Mouse (Mus musculus) lung, postnatal 0 days (tissue): Measurements from ENCODE around the gene Atp2b2. TPM values are rescaled to one million over a fixed set of nuclear protein-coding genes. Genes with fewer than 3 reads are reported as not detected.

Experiments used
- ATAC-seq: fragments of 200-750 bp; cut with Nextera tagmentation; 2 replicates; pipeline ENCODE4 v1.8.0; 2017; ENCODE audit warnings: moderate library complexity
- DNase-seq: peaks from one replicate; pipeline ENCODE4 v3.0.0-alpha.2; 2016; ENCODE audit warnings: low spot score
- H3K27ac ChIP-seq: fragments of 300-500 bp; sonication (generic); 2 replicates; pipeline ENCODE4 v1.5.1; 2014; ENCODE audit warnings: antibody characterized with exemption, mild to moderate bottlenecking, low read length, mixed read lengths
- H3K27me3 ChIP-seq: fragments of 300-500 bp; sonication (generic); replicated peaks from 2 replicates; pipeline ENCODE4 v1.6.1; 2014; ENCODE audit warnings: low read length, mixed read lengths; ENCODE audit not compliant: insufficient read depth
- H3K36me3 ChIP-seq: fragments of 300-500 bp; sonication (generic); 2 replicates; pipeline ENCODE4 v1.6.1; 2014; ENCODE audit warnings: low read length, mixed read lengths; ENCODE audit not compliant: insufficient read depth
- H3K4me1 ChIP-seq: fragments of 300-500 bp; sonication (generic); 2 replicates; pipeline ENCODE4 v1.6.1; 2014; ENCODE audit warnings: antibody characterized with exemption, low read depth, low read length, mixed read lengths; ENCODE audit not compliant: insufficient read depth
- H3K4me2 ChIP-seq: fragments of 300-500 bp; sonication (generic); replicated peaks from 2 replicates; pipeline ENCODE4 v1.6.1; 2014; ENCODE audit warnings: low read depth, mild to moderate bottlenecking, low read length, moderate library complexity, mixed read lengths
- H3K4me3 ChIP-seq: fragments of 300-500 bp; sonication (generic); 2 replicates; pipeline ENCODE4 v1.5.1; 2014; ENCODE audit warnings: low read depth, low read length
- H3K9ac ChIP-seq: fragments of 300-500 bp; sonication (generic); replicated peaks from 2 replicates; pipeline ENCODE4 v1.6.1; 2014; ENCODE audit warnings: low read depth, mild to moderate bottlenecking
- H3K9me3 ChIP-seq: fragments of 300-500 bp; sonication (generic); 2 replicates; pipeline ENCODE4 v1.6.1; 2016; ENCODE audit warnings: low read length, mixed read lengths
- CTCF ChIP-seq: IDR thresholded peaks from 2 replicates; pipeline ENCODE4 v1.5.1; 2016; ENCODE audit warnings: antibody characterized with exemption, mild to moderate bottlenecking
- EP300 ChIP-seq: IDR thresholded peaks from 2 replicates; pipeline ENCODE4 v1.6.1; 2016; ENCODE audit warnings: antibody characterized with exemption, mild to moderate bottlenecking, control low read depth
- whole genome bisulfite sequencing: fragments of 180-500 bp; shearing (Covaris S2); extraction: QIAGEN DNeasy Blood & Tissue Kit; methylation state at CpG from one replicate; pipeline ENCODE4 v1.1.7; 2014; 5-methylcytosine and 5-hydroxymethylcytosine counted together
- polyA plus RNA-seq: library from polyadenylated mRNA; unstranded; fragments of >200 nt; fragmentation: Nextera tagmentation; extraction: Ambion mirVana; gene quantifications from 2 replicates; pipeline ENCODE4 v1.2.1, GENCODE M21; 2015

The Atp2b2 gene
- polyA plus RNA-seq, 1 experiment from 2014 or later, result 0.63 TPM

DNA sequence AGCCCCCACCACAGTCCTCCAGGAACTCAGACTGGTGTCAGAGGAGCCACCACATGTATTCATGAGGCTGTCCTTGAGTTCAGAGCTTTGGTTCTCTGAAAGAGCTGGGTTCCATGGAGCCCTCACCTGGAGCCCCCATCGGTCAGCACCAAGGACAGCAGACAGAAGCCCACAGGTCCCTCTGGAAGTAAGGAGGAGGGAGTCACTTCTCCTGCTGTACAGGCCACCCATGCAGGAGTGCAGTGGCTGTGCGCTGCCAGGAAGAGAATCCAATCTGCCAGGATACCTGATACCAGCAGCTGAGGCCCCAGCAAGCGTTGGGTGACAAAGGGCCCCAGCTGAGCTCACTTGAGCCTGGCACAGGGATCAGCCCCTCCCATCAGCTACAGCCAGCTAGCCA lies 199.2 kb downstream of the Atp2b2 start:
- Histone ChIP-seq H3K27ac (no peak overlapping the region), H3K4me1 (no peaks in the 10 kb centered on the region), H3K9ac (no peak overlapping the region), H3K27me3 (no peaks in the 10 kb centered on the region), H3K9me3 (no peaks in the 10 kb centered on the region), H3K4me3 (no peak overlapping the region), H3K36me3 (no peaks in the 10 kb centered on the region), H3K4me2 (no peak overlapping the region)
- no peak for TF ChIP-seq CTCF
- ATAC-seq, result no peak
- no peak for DNase-seq
- 14% methylated on average over 3 of the region's 3 CpGs for WGBS

DNA sequence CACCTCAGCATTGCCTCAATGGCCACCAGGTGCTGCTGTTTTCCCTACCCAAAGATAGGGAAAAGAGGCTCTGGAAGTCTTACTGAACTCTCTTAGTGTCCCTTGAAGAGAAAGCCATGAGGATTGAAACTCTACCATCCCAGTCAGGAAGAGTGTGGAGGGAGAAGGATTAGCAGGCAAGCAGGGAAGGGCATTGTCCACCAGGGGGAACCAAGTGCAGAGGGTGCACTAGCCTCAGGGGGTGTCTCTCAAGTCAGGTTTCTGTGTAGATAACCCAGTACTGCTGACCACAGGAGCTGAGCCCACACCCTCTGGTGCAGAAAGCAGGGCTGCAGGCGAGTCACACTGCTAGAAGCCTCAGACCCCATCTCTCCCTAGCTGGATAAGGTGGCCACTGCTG lies 203.9 kb downstream of the Atp2b2 start:
- no peak for ATAC-seq
- no peak overlapping the region for H3K4me2 ChIP-seq
- no peaks in the 10 kb centered on the region for H3K36me3 ChIP-seq
- WGBS, result 24% methylated on average over 1 of the region's 1 CpGs
- no peaks in the 10 kb centered on the region for H3K4me1 ChIP-seq
- no peak overlapping the region for H3K9ac ChIP-seq
- no peaks in the 10 kb centered on the region for H3K27me3 ChIP-seq
- no peak overlapping the region for H3K27ac ChIP-seq
- DNase-seq, result no peak
- no peaks in the 10 kb centered on the region for H3K9me3 ChIP-seq
- no peak overlapping the region for H3K4me3 ChIP-seq
- TF ChIP-seq EP300 (no peak), CTCF (peak; percentile 25; the same call in 1 of the 2 replicates)

- DNase-seq, result no peak
- TF ChIP-seq CTCF, result no peak
- ATAC-seq, result no peak
- no peaks in the 10 kb centered on the region for H3K27me3 ChIP-seq
- no peak overlapping the region for H3K4me2 ChIP-seq
- H3K36me3 ChIP-seq, result no peaks in the 10 kb centered on the region
- H3K9me3 ChIP-seq, result no peaks in the 10 kb centered on the region
- no peak overlapping the region for H3K9ac ChIP-seq
- WGBS, result 45% methylated on average over 2 of the region's 2 CpGs
- no peaks in the 10 kb centered on the region for H3K4me1 ChIP-seq
- H3K4me3 ChIP-seq, result no peak overlapping the region
- H3K27ac ChIP-seq, result no peak overlapping the region
These were observed 204.7 kb downstream of the Atp2b2 start for GRCm38 (mm10) chr6:113837740-113838139.

- no peaks in the 10 kb centered on the region for H3K36me3 ChIP-seq
- H3K9me3 ChIP-seq, result no peaks in the 10 kb centered on the region
- no peak for ATAC-seq
- no peak for DNase-seq
- no peaks in the 10 kb centered on the region for H3K4me1 ChIP-seq
- no peak overlapping the region for H3K4me2 ChIP-seq
- no peak overlapping the region for H3K4me3 ChIP-seq
- WGBS, result 50% methylated on average over 3 of the region's 3 CpGs
- H3K9ac ChIP-seq, result no peak overlapping the region
- TF ChIP-seq CTCF, result no peak
- TF ChIP-seq EP300, result no peak
- no peaks in the 10 kb centered on the region for H3K27me3 ChIP-seq
- H3K27ac ChIP-seq, result no peak overlapping the region
These were observed 205.9 kb downstream of the Atp2b2 start for GRCm38 (mm10) chr6:113836545-113836944.

DNA sequence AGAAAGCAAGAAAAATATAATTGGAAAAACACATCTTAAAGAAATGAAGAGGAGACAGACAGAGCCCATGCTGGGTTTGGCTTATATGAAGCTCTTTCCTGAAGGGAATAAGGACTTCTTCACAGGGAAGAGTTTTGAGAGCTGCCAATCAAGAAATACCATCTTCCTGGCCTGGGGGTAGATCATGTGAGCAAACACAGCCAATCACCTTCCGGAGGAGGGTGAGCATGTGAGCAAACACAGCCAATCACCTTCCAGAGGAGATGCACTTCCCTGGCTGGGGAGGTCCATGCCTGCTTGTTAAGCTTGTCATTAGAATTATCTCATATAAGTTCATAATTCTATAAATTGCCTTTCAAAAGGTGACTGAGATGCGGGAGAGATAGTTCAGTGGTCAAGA lies 211.9 kb downstream of the Atp2b2 start:
- WGBS, result 89% methylated on average over 2 of the region's 2 CpGs
- no peak overlapping the region for H3K27ac ChIP-seq
- DNase-seq (no peak), ATAC-seq (no peak)
- no peaks in the 10 kb centered on the region for H3K36me3 ChIP-seq
- H3K27me3 ChIP-seq, result no peaks in the 10 kb centered on the region
- H3K4me1 ChIP-seq, result no peaks in the 10 kb centered on the region
- no peak overlapping the region for H3K4me2 ChIP-seq
- H3K9me3 ChIP-seq, result no peaks in the 10 kb centered on the region
- no peak overlapping the region for H3K9ac ChIP-seq
- H3K4me3 ChIP-seq, result no peak overlapping the region
- TF ChIP-seq CTCF, result no peak
- TF ChIP-seq EP300, result no peak

DNA sequence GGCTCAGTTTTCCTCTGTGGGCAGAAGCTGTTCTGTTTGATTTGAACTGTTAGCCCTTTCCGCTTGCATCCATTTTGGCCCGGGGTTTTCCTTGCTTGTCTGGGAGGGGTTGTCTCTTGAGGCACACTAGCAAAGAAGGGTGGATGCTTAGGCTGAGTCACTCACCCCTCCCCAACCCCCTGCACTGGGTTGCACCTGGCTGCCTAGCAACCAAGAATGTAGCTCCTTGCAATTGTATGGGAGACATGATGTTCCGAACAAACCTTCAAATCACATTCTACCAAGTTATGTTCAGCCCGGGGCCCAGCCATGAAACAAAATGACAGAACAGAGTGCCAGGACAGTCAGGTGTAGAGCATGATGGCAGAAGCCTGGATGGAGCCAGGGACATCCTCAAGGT lies 215.1 kb downstream of the Atp2b2 start:
- Histone ChIP-seq H3K27ac (no peak overlapping the region), H3K27me3 (no peaks in the 10 kb centered on the region), H3K4me2 (no peak overlapping the region), H3K4me3 (no peak overlapping the region), H3K4me1 (no peaks in the 10 kb centered on the region), H3K36me3 (no peaks in the 10 kb centered on the region), H3K9ac (no peak overlapping the region), H3K9me3 (no peaks in the 10 kb centered on the region)
- TF ChIP-seq EP300 (no peak), CTCF (no peak)
- DNase-seq, result no peak
- no peak for ATAC-seq
- WGBS, result 64% methylated on average over 4 of the region's 4 CpGs

GRCm38 (mm10) chr6:113822417-113822816 lies 220.0 kb downstream of the Atp2b2 start:
- Histone ChIP-seq H3K27me3 (no peaks in the 10 kb centered on the region), H3K9ac (no peak overlapping the region), H3K4me3 (no peak overlapping the region), H3K4me1 (no peaks in the 10 kb centered on the region), H3K27ac (no peak overlapping the region), H3K36me3 (no peaks in the 10 kb centered on the region), H3K9me3 (no peaks in the 10 kb centered on the region), H3K4me2 (no peak overlapping the region)
- no peak for ATAC-seq
- DNase-seq, result no peak
- 22% methylated on average over 7 of the region's 7 CpGs for WGBS
- TF ChIP-seq EP300 (no peak), CTCF (peak; percentile 64)
